Mouse (Mus musculus): Measurements from ENCODE around the gene Frs2.

GRCm38 (mm10) chr10:117147463-117148360, 622 bp downstream of the Frs2 start:
- no peak for TF ChIP-seq CTCF (conservative IDR thresholded peaks at IDR 0.05; ENCODE audit: low read length)
- no peak for TF ChIP-seq POU5F1 (IDR thresholded peaks at IDR 0.05; ENCODE audit: borderline replicate concordance, low read length)
- no peak for TF ChIP-seq NANOG (IDR thresholded peaks at IDR 0.05; ENCODE audit: borderline replicate concordance, low read length)
